Mouse (Mus musculus): ENCODE data around the gene Fry.

DNA sequence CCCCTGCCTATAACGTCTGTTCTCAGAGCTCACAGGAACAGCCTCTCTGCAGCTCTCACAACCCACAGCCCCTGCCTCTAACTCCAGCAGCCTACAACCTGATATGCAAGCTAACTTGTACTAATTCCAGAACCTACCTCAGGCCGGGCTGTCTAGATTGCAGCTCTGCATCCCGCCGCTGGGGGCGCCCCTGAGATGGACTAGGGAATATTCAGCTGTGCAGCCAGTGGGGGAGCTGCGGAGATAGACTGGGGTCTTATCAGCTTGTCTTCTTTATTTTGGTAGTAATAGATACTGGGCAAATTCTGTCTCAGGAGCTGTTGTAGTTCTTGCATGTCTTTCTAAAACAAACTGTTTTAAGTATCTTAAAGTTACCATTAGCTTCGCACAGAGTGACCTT is 101.9 kb downstream of the Fry start:
- TF ChIP-seq EP300 (IDR thresholded peaks at IDR 0.05; ENCODE audit: low read depth) (no peak), CTCF (IDR thresholded peaks at IDR 0.05; ENCODE audit: low read depth) (peak; percentile 78)
